Mouse (Mus musculus): ENCODE data around the gene Pate2. TPM values are rescaled to one million over a fixed set of nuclear protein-coding genes. Genes with fewer than 3 reads are reported as not detected.
"Not testable (repeated sequence)": the region's sequence is repeated elsewhere in the genome, so short reads cannot be mapped to it uniquely, and the experiment has no call there.

Pate2 gene
- total RNA-seq, 2 experiments from 2014 or later: 0.31 to 0.39 TPM

DNA sequence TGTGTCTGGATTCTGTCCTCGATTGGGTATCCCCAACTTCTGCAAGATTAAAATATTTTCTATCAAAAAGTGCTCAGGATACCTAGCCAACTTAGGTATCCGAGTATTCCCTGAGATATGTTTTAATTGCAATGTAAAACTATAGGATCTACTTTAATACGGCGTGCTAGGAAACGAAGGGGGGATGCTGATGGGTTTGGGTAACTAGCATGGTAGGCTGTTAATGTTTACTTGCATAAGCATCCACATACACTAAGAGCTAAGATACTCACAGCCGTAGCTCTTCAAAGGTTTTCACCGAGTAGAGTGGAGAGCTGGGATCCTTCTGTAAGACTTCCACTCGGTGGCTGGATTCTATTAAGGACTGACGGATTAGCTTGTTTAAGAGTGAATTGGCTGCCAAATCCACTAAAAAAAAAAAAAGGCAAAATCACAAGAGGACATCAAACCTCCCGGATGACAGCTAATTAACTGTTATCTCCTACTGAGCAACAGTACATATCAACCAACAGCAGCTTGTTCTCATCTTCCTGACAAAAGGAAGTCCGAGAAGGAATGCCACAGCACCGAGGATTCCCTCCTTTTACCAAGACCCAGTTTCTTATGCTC is 13.5 kb upstream of the Pate2 start:
- no peak for DNase-seq (ENCODE audit: low spot score in 2 of 2)

DNA sequence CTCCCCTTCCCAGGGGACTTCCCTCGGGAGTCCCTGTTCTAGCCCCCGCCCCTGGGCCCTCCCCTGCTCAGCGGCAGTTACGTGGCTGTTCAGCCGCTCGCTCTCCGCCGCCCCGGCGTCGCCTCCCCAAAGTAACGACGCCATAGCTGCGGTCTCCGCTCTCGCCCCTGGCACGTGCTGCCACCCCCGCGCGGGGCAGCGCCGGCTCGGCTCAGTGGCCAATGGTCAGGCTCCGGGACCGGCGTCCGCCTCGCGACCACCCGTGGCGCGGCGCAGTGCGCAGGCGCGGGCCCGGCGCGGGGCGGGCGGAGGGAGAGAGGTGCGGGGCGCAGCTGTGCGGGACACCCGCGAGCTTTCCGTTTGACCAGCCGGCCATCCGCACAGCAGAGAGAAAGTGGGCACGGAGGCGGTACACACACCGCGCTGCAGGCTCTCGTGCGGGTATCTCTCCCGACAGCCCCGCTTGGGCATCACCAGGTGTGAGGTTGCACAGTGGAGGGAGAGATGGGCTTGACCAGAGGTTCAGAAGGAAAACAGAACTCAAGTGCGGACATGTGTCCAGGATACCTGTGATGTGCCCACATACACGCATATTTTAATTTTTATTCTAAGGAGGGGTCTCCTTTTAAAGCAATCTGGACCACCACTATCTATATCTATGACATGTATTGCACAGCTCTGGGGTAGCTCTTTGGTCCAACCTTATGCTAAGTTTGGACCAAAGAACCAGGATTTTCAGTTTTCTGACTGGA is 11.7 kb upstream of the Pate2 start, which contains the start of the genes Ddx25 and Pus3:
Gene Ddx25, minus strand, starts transcription at position 272 of the 752 bp plus-strand sequence.
Gene Pus3, plus strand, starts transcription at position 339 of the 752 bp plus-strand sequence.
- DNase-seq (ENCODE audit: low spot score in 2 of 2): no peak

- DNase-seq (ENCODE audit: low spot score in 2 of 2): peak; percentile 30 to 43
These were observed 10.8 kb upstream of the Pate2 start for GRCm38 (mm10) chr9:35559009-35559890.

- no peak for DNase-seq (ENCODE audit: low spot score in 2 of 2)
These were observed 9.0 kb upstream of the Pate2 start for GRCm38 (mm10) chr9:35561076-35561475.

- DNase-seq (ENCODE audit: low spot score in 2 of 2): no peak
These were observed 8.5 kb upstream of the Pate2 start for GRCm38 (mm10) chr9:35561583-35561982.

DNA sequence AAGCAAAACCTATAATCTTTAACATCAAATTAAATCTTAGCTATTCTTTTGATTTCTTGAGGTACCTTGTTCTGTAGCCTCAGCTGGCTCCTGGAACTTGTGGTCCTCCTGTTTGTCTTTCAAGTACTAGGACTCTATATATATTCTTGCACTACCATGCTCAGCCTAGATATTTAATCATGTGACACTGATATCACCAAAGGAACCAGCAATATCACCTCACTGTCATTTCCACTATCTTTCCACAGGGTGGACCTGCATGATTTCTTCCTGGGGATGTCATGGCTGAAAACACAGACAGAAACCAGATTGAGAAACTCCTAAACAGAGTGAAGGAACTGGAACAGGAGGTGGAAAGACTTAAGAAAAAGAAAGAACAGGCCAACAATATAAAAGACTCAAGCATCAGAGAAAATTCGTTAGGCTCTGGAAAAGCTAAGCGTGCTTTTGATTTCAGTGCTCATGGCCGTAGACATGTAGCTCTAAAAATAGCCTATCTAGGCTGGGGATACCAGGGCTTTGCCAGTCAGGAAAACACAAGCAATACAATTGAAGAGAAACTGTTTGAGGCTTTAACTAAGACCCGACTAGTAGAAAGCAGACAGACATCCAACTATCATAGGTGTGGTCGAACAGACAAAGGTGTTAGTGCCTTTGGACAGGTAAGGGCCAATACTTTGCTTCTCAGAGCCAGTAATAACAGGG is 5.4 kb upstream of the Pate2 start:
- no peak for DNase-seq (ENCODE audit: low spot score in 2 of 2)

GRCm38 (mm10) chr9:35567995-35568394 is 2.1 kb upstream of the Pate2 start:
- no peak for DNase-seq (ENCODE audit: low spot score in 2 of 2)

DNA sequence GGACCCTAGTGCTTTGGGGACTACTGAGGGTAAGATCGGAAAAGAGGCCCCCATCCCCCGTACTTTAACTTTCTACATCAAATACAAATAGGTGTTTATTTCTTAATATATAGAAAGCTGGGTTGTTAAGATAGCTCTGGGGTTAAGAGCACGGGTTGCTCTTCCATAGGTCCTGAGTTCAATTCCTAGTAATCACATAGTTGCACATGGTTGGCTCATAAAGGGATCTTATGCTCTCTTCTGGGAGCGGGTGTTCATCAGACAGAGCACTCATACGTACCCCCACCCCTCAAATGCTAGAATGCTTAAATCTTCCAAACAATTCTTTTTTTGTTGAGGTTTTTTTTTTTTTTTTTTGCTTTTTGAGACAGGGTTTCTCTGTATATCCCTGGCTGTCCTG is 579 bp downstream of the Pate2 start:
- DNase-seq (ENCODE audit: low spot score in 2 of 2): no peak

GRCm38 (mm10) chr9:35574416-35574815 is 4.3 kb downstream of the Pate2 start:
- no peak for DNase-seq (ENCODE audit: low spot score in 2 of 2)

DNA sequence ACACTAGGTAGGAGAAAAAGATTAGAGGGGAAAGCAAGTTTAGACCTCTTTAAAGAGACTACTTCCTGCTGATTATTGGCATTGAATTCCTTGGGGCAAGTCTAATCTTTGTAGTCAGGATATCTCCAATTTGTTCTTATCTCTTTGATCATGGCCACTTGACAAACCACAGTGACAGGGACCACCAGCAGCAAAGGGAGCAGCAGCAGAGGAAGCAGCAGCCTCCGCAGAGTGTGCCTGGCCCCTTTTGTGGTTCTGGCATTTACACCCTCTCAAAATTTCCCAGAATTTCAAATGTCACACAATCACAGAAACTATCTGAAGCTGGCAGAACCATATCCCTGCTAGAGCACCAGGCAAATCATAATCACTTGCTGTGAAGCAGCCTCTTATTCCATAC is 17.6 kb downstream of the Pate2 start:
- DNase-seq (ENCODE audit: low spot score in 2 of 2): no peak

- no peak for DNase-seq (ENCODE audit: low spot score in 2 of 2)
These were observed 22.8 kb downstream of the Pate2 start for GRCm38 (mm10) chr9:35592903-35593302.

- no peak for DNase-seq (ENCODE audit: low spot score in 2 of 2)
These were observed 37.7 kb downstream of the Pate2 start for GRCm38 (mm10) chr9:35607647-35608405.

GRCm38 (mm10) chr9:35611841-35612240 is 41.8 kb downstream of the Pate2 start, which contains the start of gene Pate4:
Gene Pate4 (minus strand): TSS chr9:35611941.
- no peak for DNase-seq (ENCODE audit: low spot score in 2 of 2)

GRCm38 (mm10) chr9:35614005-35614404 is 43.9 kb downstream of the Pate2 start:
- no peak for DNase-seq (ENCODE audit: low spot score in 2 of 2)

- DNase-seq (ENCODE audit: low spot score in 2 of 2): not testable (repeated sequence)
These were observed 46.7 kb downstream of the Pate2 start for GRCm38 (mm10) chr9:35616784-35617183.

- no peak for DNase-seq (ENCODE audit: low spot score in 2 of 2)
These were observed 62.9 kb downstream of the Pate2 start for GRCm38 (mm10) chr9:35632981-35633380.

GRCm38 (mm10) chr9:35648102-35648501 is 78.0 kb downstream of the Pate2 start, which contains the start of gene Pate3:
Gene Pate3 (minus strand): TSS chr9:35648202.
- no peak for DNase-seq (ENCODE audit: low spot score in 2 of 2)

GRCm38 (mm10) chr9:35673557-35673956 is 103.5 kb downstream of the Pate2 start:
- no peak for DNase-seq (ENCODE audit: low spot score in 2 of 2)

- DNase-seq (ENCODE audit: low spot score in 2 of 2): no peak
These were observed 116.9 kb downstream of the Pate2 start, which contains the start of gene Pate1 for GRCm38 (mm10) chr9:35687013-35687412. Gene Pate1 (minus strand): TSS chr9:35687390.

- no peak for DNase-seq (ENCODE audit: low spot score in 2 of 2)
These were observed 121.8 kb downstream of the Pate2 start for GRCm38 (mm10) chr9:35691924-35692323.
